Mouse (Mus musculus) ovary, postnatal 10 days (tissue): Measurements from ENCODE around the gene Prg2.

Experiments used
- DNase-seq: peaks from one replicate; pipeline ENCODE4 v3.0.0; 2022; ENCODE audit warnings: low spot score

Prg2 gene

GRCm38 (mm10) chr2:84961901-84962300, 18.4 kb upstream of the Prg2 start:
- DNase-seq: no peak

DNA sequence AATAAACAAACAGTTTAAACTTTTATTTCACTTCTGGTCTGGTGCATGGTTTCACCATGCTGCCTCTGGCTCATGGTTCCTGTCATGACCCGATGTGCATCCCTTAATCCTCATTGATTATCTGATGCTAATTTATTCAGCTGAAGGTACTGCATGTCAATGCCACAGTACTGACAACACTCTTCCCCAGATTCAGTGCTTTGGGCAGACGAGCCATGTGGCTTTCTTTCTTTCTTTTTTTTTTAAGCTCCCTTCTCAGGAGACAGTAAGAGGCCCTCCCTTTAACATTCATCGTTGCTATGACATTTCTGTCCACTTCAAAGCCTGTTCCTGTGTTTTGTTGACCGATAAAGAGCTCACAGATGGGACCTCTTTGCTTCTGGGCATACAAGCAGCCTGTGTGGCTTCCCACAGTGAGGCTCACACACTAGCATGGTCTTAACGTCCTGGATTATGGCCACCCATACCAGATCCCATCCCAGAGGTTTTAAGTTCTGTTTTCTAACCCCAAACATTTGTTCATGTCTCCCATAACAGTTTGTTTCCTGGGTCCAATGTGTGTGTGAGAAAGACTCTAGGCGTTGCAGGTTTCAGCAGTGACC, 17.3 kb upstream of the Prg2 start:
- DNase-seq: no peak

GRCm38 (mm10) chr2:84964111-84964801, 16.0 kb upstream of the Prg2 start:
- DNase-seq: no peak

DNA sequence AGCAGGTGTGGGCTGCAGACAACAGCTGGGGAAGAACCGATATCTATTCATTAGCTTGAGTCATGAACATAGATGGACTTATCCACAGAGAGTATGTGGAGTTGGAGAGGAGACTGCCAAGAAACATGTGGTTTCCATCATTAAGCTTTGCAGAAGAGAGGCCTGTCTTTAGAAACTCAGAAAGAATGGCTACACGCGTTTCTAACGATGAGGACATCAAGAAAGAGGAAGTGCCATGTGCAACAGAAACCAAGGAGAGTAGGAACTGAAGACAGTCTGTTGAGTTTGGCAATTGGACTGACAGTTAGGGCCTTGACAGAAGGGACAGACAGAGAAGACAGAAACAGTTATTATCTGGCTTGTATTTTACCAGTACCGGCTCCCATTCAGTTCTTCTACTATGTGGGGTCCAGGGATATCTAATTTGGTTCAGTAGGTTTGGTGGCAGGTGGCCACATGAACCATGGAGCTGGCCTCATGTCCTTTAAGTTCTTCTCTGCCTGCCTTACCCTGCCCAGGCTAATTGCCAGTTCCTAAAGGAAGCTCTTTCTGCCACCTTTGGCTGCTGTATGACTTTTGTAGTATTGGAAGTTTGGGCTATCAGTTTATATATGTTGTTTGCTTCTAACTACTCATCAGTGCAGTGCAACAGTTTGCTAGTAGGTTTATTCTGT, 12.8 kb upstream of the Prg2 start:
- DNase-seq: no peak

- DNase-seq: no peak
Observed at GRCm38 (mm10) chr2:84975580-84975979, 4.7 kb upstream of the Prg2 start.

DNA sequence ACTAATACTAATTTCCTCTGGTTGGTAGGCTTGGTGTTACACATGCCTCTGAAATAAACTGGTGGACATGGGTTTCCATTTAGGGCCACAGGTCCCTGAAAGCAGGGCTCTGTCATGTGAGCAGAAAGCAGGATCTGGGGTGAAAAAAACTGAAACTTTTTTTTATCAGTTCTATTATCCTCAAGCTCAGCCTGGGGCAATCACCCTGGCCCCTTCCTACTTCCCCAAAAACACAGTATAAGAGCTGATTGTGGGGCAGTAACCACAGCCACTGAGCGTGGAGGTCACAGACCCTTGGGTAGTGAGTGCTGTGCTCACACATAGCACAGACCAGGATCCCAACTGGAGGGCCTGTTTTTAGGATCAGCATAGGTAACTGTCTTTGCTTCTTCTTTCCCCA, 7.7 kb downstream of the Prg2 start, which contains the start of gene Prg3:
Prg3 (plus strand) TSS at position 286 of the 400 bp plus-strand sequence.
- no peak for DNase-seq

DNA sequence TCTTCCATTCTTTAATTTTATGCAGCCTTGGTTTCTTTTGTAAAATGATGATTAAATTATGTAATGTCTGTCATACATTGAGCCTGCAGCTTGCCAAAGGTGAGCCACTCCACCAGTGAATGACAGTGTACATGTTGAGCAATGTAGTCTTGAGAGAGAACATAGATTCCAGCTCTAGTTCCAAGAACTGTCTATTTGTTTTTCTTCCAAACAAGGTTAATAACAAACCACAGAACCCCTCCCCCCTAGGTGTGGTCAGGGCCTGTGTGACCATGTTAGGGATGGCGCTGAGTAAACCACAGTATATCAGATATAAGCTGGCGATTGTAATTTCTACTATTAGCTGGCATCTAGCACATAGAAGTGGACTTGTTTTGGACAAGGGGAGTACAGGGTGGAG, 16.1 kb downstream of the Prg2 start:
- no peak for DNase-seq

- DNase-seq: no peak
Observed at GRCm38 (mm10) chr2:84999486-85000181, 19.4 kb downstream of the Prg2 start.

GRCm38 (mm10) chr2:85001497-85001896, 21.2 kb downstream of the Prg2 start:
- DNase-seq: no peak

- DNase-seq: no peak
Observed at GRCm38 (mm10) chr2:85002575-85002974, 22.3 kb downstream of the Prg2 start.

DNA sequence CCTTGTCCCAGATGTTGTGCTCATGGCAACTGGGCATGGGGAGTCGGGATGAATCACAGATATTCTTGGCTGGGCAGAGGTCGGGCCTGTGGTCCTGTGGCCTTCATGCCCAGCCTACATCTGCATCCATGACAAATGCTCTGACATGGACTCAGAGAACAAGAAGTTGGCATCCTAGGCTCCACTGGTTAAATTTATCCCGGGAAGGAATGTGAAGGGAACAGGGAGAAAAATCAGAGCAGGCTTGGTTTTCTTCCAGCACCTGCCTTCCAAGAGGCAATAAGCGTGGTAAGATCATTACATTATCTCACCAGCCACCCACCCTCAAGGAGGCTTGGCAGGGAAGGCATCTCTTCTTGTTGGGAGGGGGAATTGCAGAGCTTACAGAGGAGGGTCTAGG, 24.1 kb downstream of the Prg2 start:
- no peak for DNase-seq

DNA sequence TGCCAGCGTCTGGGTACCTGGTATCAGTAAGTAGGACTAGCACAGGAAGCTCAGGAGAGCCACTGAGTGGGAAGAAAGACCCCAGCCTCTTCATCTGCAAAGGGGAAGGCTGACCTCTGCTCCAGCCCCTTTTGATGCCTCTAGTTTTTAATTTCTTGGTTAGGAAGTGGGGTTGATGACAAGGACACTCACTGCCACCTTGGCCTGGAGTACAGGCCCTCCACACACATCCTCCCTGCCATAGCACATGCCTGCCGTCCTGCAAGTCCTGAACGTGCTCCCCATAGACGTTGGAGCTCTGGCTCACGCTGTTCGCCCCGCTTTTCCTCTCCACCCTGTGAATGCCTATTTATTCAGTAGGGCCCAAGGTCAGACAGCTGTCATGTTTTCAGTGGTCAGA, 26.3 kb downstream of the Prg2 start:
- DNase-seq: no peak

DNA sequence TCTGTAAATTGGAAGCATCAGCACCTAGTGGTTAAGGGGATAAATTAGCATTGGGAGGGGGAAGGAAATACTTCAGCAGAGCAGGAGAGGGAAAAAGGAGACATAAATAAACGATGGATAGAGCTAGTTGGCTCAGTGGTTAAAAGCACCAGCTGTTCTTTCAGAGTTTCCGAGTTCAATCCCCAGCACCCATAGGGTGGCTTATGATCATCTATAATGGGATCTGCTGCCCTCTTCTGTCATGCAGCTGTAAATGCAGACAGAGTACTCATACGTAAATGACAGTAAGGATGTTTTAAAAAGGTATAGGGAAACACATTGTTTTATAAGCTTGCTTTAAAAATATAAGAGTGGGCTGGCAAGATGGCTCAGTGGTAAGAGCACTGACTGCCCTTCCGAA, 27.5 kb downstream of the Prg2 start:
- no peak for DNase-seq

GRCm38 (mm10) chr2:85009212-85009611, 29.0 kb downstream of the Prg2 start:
- no peak for DNase-seq

GRCm38 (mm10) chr2:85011906-85012604, 31.8 kb downstream of the Prg2 start:
- DNase-seq: no peak

DNA sequence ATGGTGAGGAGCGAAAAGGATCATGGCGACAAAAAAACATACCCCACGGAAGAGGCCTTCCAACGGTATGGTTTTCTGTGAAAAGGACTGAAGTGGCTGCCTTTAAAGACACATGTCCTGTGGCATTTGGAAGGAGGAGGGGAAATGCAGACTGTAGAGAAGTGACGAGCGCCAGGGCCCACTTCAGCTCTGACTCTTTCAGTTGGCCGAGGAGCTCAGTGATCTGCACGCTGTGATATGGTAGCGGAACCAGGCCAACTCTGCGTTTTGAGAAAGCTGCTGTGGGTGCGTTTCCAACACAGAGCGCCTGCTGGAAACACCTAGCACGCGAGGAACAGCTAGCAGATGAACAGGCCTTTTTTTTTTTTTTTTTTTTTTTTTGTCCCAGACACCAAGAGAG, 32.4 kb downstream of the Prg2 start:
- no peak for DNase-seq

- DNase-seq: no peak
Observed at GRCm38 (mm10) chr2:85013826-85014587, 33.7 kb downstream of the Prg2 start.

DNA sequence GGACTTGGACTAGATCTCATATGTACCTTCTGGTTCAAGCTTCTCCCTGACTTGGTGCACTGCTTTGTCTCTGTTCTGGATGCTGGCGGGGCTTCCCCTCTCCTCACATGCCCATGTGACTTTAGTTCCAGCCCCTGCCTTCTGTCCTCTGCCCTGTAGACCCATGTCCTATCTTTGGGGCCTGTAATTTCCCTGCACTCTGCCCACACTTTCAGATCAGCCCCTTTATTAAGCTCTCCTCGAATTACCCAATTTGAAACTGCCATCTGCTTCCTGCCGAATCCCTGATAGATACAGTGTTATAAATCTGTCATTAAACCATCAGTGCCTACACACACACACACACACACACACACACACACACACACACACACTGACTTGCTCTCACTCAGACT, 34.3 kb downstream of the Prg2 start:
- DNase-seq: no peak

DNA sequence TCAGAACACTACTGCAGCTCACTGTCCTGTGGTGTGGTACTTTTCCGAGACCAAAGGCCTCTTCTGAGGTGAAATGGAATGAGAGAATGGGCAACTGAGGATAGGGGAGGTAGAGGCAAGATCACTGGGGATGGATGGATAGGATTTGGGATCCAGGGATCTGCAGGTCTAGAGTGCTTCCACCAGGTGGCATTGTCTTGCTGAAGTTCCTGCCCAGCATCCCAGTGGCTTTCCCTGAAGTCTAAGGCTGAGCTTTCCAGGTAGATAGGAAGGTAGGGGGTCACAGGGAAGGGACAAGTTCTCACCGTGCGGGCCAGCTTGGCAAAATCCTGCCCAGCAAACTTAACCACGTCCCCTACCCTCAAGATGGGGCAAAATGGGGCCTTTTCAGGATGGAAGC, 41.8 kb downstream of the Prg2 start:
- DNase-seq: no peak

GRCm38 (mm10) chr2:85026178-85026577, 45.9 kb downstream of the Prg2 start:
- DNase-seq: no peak

DNA sequence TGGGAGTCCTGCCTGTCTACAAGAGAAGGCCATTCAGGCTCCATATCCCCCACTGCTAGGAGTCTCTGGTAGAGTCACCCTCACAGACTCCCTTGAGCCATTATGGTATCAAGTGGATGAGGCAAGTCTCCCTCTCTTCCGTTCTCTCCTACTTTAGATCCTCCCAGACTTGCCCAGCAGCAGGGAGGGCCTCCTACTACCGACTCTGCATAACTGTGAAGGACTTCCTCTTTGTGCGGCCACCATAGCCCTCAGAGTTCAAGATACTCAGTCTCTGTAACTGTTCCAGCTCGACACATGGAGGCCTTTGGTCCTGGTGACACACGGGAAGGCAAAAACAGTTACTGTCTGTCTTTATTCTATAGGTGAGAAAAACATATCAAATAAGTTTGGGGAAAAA, 47.0 kb downstream of the Prg2 start:
- DNase-seq: no peak
